Comparison of ENCODE assay signal across 24 mouse cellular contexts in genomic region chr6:114939666-114940065, GRCm38 (mm10).
"Had no signal": no experiment of that assay in that cellular context is flagged by ENCODE, and none has a peak within 500 bp of the region (broad histone marks: within the 10 kb centered on the region; RNA-seq: fewer than 3 reads in every experiment).

No protein-coding gene starts in this region.

- H3K4me3 ChIP-seq: gastrocnemius, adult 2 months; heart, embryonic 10.5 days; heart, embryonic 12.5 days; hindbrain, embryonic 10.5 days; hindbrain, embryonic 12.5 days; intestine, embryonic 15.5 days; layer of hippocampus, adult 2 months; left cerebral cortex, adult 2 months; limb, embryonic 10.5 days; limb, embryonic 12.5 days had no signal

- H3K27ac ChIP-seq: gastrocnemius, adult 2 months; heart, embryonic 10.5 days; hindbrain, embryonic 10.5 days; hindbrain, embryonic 12.5 days; hindbrain, embryonic 14.5 days; intestine, embryonic 15.5 days; layer of hippocampus, adult 2 months; left cerebral cortex, adult 2 months; limb, embryonic 10.5 days; limb, embryonic 12.5 days had no signal

- H3K9ac ChIP-seq: heart, embryonic 12.5 days; hindbrain, embryonic 12.5 days; hindbrain, embryonic 14.5 days; intestine, embryonic 15.5 days; limb, embryonic 12.5 days had no signal

- DNase-seq: gastrocnemius, adult 2 months; gastrocnemius, postnatal 10 days; gastrocnemius, postnatal 25 days; heart, adult 18-20 months; heart, postnatal 10 days; heart, postnatal 4 days; kidney, adult 18-20 months; kidney, adult 8-10 months; kidney, postnatal 10 days; kidney, postnatal 4 days; liver had no signal

- H3K9me3 ChIP-seq: heart, embryonic 10.5 days; hindbrain, embryonic 10.5 days; intestine, embryonic 15.5 days; limb, embryonic 10.5 days; limb, embryonic 12.5 days had no signal

- ATAC-seq: hindbrain, embryonic 16.5 days; inflammation-experienced regulatory T-cells, adult 6 months; intestine, embryonic 15.5 days; intestine, postnatal 0 days had no signal

- H3K36me3 ChIP-seq: heart, embryonic 10.5 days; heart, embryonic 12.5 days; hindbrain, embryonic 10.5 days; hindbrain, embryonic 12.5 days; intestine, embryonic 15.5 days; limb, embryonic 10.5 days; limb, embryonic 12.5 days had no signal

- H3K27me3 ChIP-seq: heart, embryonic 12.5 days; hindbrain, embryonic 12.5 days; intestine, embryonic 15.5 days; limb, embryonic 12.5 days had no signal

- H3K4me2 ChIP-seq: heart, embryonic 12.5 days; hindbrain, embryonic 12.5 days; hindbrain, embryonic 14.5 days; intestine, embryonic 15.5 days; limb, embryonic 12.5 days had no signal

- H3K4me1 ChIP-seq: heart, embryonic 10.5 days; heart, embryonic 12.5 days; hindbrain, embryonic 10.5 days; hindbrain, embryonic 12.5 days; intestine, embryonic 15.5 days had no signal
